Mouse (Mus musculus) left cerebral cortex, adult 8-10 months (tissue): ENCODE measurements around the gene Hoxa10. TPM values are rescaled to one million over a fixed set of nuclear protein-coding genes. Genes with fewer than 3 reads are reported as not detected.

Experiments
- DNase-seq, 2 experiments: peaks; one replicate each; pipeline ENCODE4 v3.0.0; 2022; ENCODE audit warnings: low spot score in 2 of 2
- total RNA-seq, 4 experiments: library from RNA; stranded (reverse); gene quantifications; 2 replicates each; pipeline ENCODE4 v1.2.4; 2022

Hoxa10 gene
- total RNA-seq, 4 experiments from 2014 or later, result not detected

GRCm38 (mm10) chr6:52263321-52263585 lies 22.6 kb upstream of the Hoxa10 start:
- DNase-seq, result no peak

- no peak for DNase-seq
Measured at GRCm38 (mm10) chr6:52262463-52263320, 22.0 kb upstream of the Hoxa10 start.

GRCm38 (mm10) chr6:52261751-52262462 lies 21.3 kb upstream of the Hoxa10 start:
- DNase-seq, result no peak

GRCm38 (mm10) chr6:52260654-52261575 lies 20.3 kb upstream of the Hoxa10 start, which contains the start of gene Hoxa13:
Gene Hoxa13 (minus strand): TSS chr6:52260880.
- DNase-seq, result no peak

GRCm38 (mm10) chr6:52259811-52260261 lies 19.2 kb upstream of the Hoxa10 start:
- DNase-seq, result no peak

GRCm38 (mm10) chr6:52259081-52259790 lies 18.6 kb upstream of the Hoxa10 start:
- DNase-seq, result no peak

GRCm38 (mm10) chr6:52256956-52257355 lies 16.3 kb upstream of the Hoxa10 start:
- peak in 1 of 2 experiments; percentile 65 for DNase-seq

- no peak for DNase-seq
Measured at GRCm38 (mm10) chr6:52253511-52254500, 13.2 kb upstream of the Hoxa10 start.

GRCm38 (mm10) chr6:52252775-52253376 lies 12.2 kb upstream of the Hoxa10 start:
- no peak for DNase-seq

GRCm38 (mm10) chr6:52252016-52252774 lies 11.5 kb upstream of the Hoxa10 start:
- no peak for DNase-seq

- no peak for DNase-seq
Measured at GRCm38 (mm10) chr6:52251177-52251879, 10.7 kb upstream of the Hoxa10 start.

GRCm38 (mm10) chr6:52249826-52250225 lies 9.2 kb upstream of the Hoxa10 start:
- DNase-seq, result no peak

GRCm38 (mm10) chr6:52249415-52249738 lies 8.7 kb upstream of the Hoxa10 start:
- no peak for DNase-seq

GRCm38 (mm10) chr6:52248638-52249414 lies 8.2 kb upstream of the Hoxa10 start:
- no peak for DNase-seq

GRCm38 (mm10) chr6:52247766-52248637 lies 7.3 kb upstream of the Hoxa10 start:
- DNase-seq, result no peak

GRCm38 (mm10) chr6:52246916-52247315 lies 6.3 kb upstream of the Hoxa10 start:
- no peak for DNase-seq
